Mouse (Mus musculus) megakaryocyte, embryonic 14.5 days (primary cell): ENCODE data around the gene Hgf.

Source experiments
- FLI1 ChIP-seq: IDR thresholded peaks from 2 replicates; pipeline ENCODE4 v1.6.1; 2012; ENCODE audit warnings: low read length, inconsistent platforms, mixed read lengths
- GATA1 ChIP-seq: IDR thresholded peaks from 3 replicates; pipeline ENCODE4 v1.6.1; 2012; ENCODE audit warnings: mixed read lengths, low read length, inconsistent platforms, borderline replicate concordance

DNA sequence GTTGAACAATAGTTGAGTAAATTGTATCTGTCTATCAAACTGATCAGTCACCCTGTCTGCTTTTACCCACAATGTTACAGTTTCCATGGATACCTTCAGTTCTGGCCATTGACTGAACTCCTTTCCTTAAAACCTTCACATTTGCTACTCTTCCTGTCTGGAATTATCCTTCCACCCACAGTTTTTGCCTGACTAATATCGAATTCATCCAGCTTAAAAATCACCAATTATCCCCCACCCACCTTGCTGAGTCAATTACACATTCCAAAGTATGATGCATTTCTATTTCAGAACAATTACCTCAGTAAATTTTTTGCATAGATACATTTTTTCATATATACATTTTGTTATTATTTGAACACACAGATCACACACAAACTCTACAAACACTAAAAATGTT lies 79.7 kb downstream of the Hgf start:
- TF ChIP-seq FLI1: no peak
- no peak for TF ChIP-seq GATA1
